21 mouse cellular contexts compared by ENCODE assay signal in genomic region chr3:28321635-28322034, GRCm38 (mm10). TPM values are rescaled to one million over a fixed set of nuclear protein-coding genes. Genes with fewer than 3 reads are reported as not detected.
DNase-seq lines count a peak whose midpoint lies in the region; ATAC-seq lines count a peak whose summit lies in the region.
"Had no signal": no experiment of that assay in that cellular context is flagged by ENCODE, and none has a peak within 500 bp of the region (broad histone marks: within the 10 kb centered on the region; RNA-seq: fewer than 3 reads in every experiment).

No protein-coding gene starts in this region.

- 0 out of 2 replicates have a peak, but pooled peaks have one; percentile 22 for ATAC-seq in forebrain, embryonic 16.5 days
- no peak for ATAC-seq in forebrain, embryonic 12.5 days (ENCODE audit: low FRiP score)

- no peak overlapping the region for H3K9ac ChIP-seq in forebrain, embryonic 16.5 days (replicated peaks; ENCODE audit: low read depth, low read length)
- no peak overlapping the region for H3K9ac ChIP-seq in forebrain, embryonic 12.5 days
- H3K9ac ChIP-seq: embryonic facial prominence, embryonic 13.5 days; embryonic facial prominence, embryonic 15.5 days; forebrain, embryonic 13.5 days had no signal

- H3K4me2 ChIP-seq in forebrain, embryonic 16.5 days (ENCODE audit: low read length) = no peak overlapping the region
- H3K4me2 ChIP-seq in forebrain, embryonic 12.5 days = no peak overlapping the region
- H3K4me2 ChIP-seq: embryonic facial prominence, embryonic 13.5 days; embryonic facial prominence, embryonic 15.5 days; forebrain, embryonic 13.5 days had no signal

- peaks cover 3% of the 10 kb centered on the region for H3K4me1 ChIP-seq in forebrain, embryonic 16.5 days (replicated peaks; ENCODE audit: control insufficient read depth, insufficient read depth, low read length)
- peaks cover 2% of the 10 kb centered on the region; the same call in 1 of the 2 replicates for H3K4me1 ChIP-seq in forebrain, embryonic 12.5 days
- H3K4me1 ChIP-seq: embryonic facial prominence, embryonic 15.5 days; forebrain, embryonic 10.5 days; forebrain, embryonic 13.5 days had no signal

- H3K36me3 ChIP-seq in forebrain, embryonic 16.5 days (ENCODE audit: control insufficient read depth, insufficient read depth) = no peaks in the 10 kb centered on the region
- no peaks in the 10 kb centered on the region for H3K36me3 ChIP-seq in forebrain, embryonic 12.5 days (replicated peaks)
- H3K36me3 ChIP-seq: embryonic facial prominence, embryonic 13.5 days; embryonic facial prominence, embryonic 15.5 days; forebrain, embryonic 10.5 days had no signal

- no peaks in the 10 kb centered on the region for H3K9me3 ChIP-seq in forebrain, embryonic 16.5 days (ENCODE audit: control insufficient read depth, low read length)
- no peaks in the 10 kb centered on the region for H3K9me3 ChIP-seq in forebrain, embryonic 12.5 days
- H3K9me3 ChIP-seq: embryonic facial prominence, embryonic 13.5 days; embryonic facial prominence, embryonic 15.5 days; forebrain, embryonic 10.5 days; forebrain, embryonic 13.5 days had no signal

- 93% methylated on average over 8 of the region's 8 CpGs for WGBS in forebrain, embryonic 16.5 days
- WGBS in forebrain, embryonic 12.5 days = 94% methylated on average over 8 of the region's 8 CpGs

- no peaks in the 10 kb centered on the region for H3K27me3 ChIP-seq in forebrain, embryonic 16.5 days (replicated peaks; ENCODE audit: control insufficient read depth, insufficient read depth, low read length)
- no peaks in the 10 kb centered on the region for H3K27me3 ChIP-seq in forebrain, embryonic 12.5 days
- H3K27me3 ChIP-seq: embryonic facial prominence, embryonic 13.5 days; embryonic facial prominence, embryonic 15.5 days; forebrain, embryonic 13.5 days had no signal

- peak; percentile 78 for DNase-seq in heart, adult 11 months
- no peak for DNase-seq in heart, postnatal 10 days
- peak; percentile 32 for DNase-seq in right cerebral cortex, adult 18-20 months
- DNase-seq in right cerebral cortex, postnatal 4 days = no peak
- DNase-seq: adrenal gland, adult 2 months; adrenal gland, postnatal 10 days; adrenal gland, postnatal 25 days; cerebellum, adult 11 months; cerebellum, adult 18-20 months; cerebellum, adult 8-10 months; cerebellum, adult 9-11 months; cerebellum, postnatal 14 days; cerebellum, postnatal 36 days; embryo, embryonic 11 days had no signal

- intact Hi-C loops in heart, postnatal 10 days (cut with DNase I) = no loop called here

- H3K27ac ChIP-seq in forebrain, embryonic 16.5 days (ENCODE audit: low read length) = no peak overlapping the region
- H3K27ac ChIP-seq in forebrain, embryonic 12.5 days = no peak overlapping the region
- H3K27ac ChIP-seq: embryonic facial prominence, embryonic 13.5 days; embryonic facial prominence, embryonic 15.5 days; forebrain, embryonic 10.5 days; forebrain, embryonic 13.5 days had no signal

- H3K4me3 ChIP-seq in forebrain, embryonic 16.5 days (replicated peaks; ENCODE audit: low read length) = no peak overlapping the region
- H3K4me3 ChIP-seq in forebrain, embryonic 12.5 days (replicated peaks) = no peak overlapping the region
- H3K4me3 ChIP-seq: embryonic facial prominence, embryonic 13.5 days; embryonic facial prominence, embryonic 15.5 days; erythroblast, embryonic 14.5 days; forebrain, embryonic 10.5 days; forebrain, embryonic 13.5 days had no signal

RNA-seq across cellular contexts. Expression of gene Tnik, which starts 58.6 kb away (rescaled TPM):
- polyA plus RNA-seq in forebrain, embryonic 16.5 days (2015; fragmentation: Nextera tagmentation; extraction: Ambion mirVana) = 90.9 and 111 TPM in 2 replicates
- 36.2 and 37.8 TPM in 2 replicates for polyA plus RNA-seq in forebrain, embryonic 12.5 days (2016; fragmentation: Nextera tagmentation; extraction: Ambion mirVana)
- 10 to 100 TPM; 27.5 to 36.7 TPM for total RNA-seq in heart, postnatal 10 days (2021)
- polyA plus RNA-seq: erythroblast, embryonic 14.5 days had no signal

Comparison
In these comparisons a context has a peak if more than half of its experiments do, and no peak if none do; other contexts are left out.
1. DNase-seq: peak in heart, adult 11 months (single experiment) and right cerebral cortex, adult 18-20 months (single experiment); none in heart, postnatal 10 days (0 of 2) and right cerebral cortex, postnatal 4 days (single experiment).